26 mouse cellular contexts compared by ENCODE assay signal in genomic region chr9:42320616-42321015, GRCm38 (mm10). TPM values are rescaled to one million over a fixed set of nuclear protein-coding genes. Genes with fewer than 3 reads are reported as not detected.
DNase-seq lines count a peak whose midpoint lies in the region; ATAC-seq and TF ChIP-seq lines count a peak whose summit lies in the region.
"Had no signal": no experiment of that assay in that cellular context is flagged by ENCODE, and none has a peak within 500 bp of the region (broad histone marks: within the 10 kb centered on the region; RNA-seq: fewer than 3 reads in every experiment).

No protein-coding gene starts in this region.

- no peak overlapping the region for H3K9ac ChIP-seq in limb, embryonic 12.5 days (replicated peaks)
- H3K9ac ChIP-seq in neural tube, embryonic 13.5 days: no peak overlapping the region
- no peak overlapping the region for H3K9ac ChIP-seq in stomach, postnatal 0 days (ENCODE audit: low read length)
- H3K9ac ChIP-seq: embryonic facial prominence, embryonic 12.5 days; forebrain, embryonic 13.5 days; limb, embryonic 13.5 days; liver, embryonic 15.5 days; midbrain, embryonic 12.5 days; neural tube, embryonic 12.5 days had no signal

- intact Hi-C loops in heart, postnatal 36 days (cut with DNase I): loop anchor here (10.0 kb wide), 2 partner anchors 364 to 464 kb away; no protein-coding TSS in a partner anchor

- TF ChIP-seq EP300 in stomach, postnatal 0 days (optimal IDR thresholded peaks at IDR 0.05): no peak

- H3K4me1 ChIP-seq in limb, embryonic 12.5 days (replicated peaks): peaks cover 10% of the 10 kb centered on the region; the same call in 1 of the 2 replicates
- H3K4me1 ChIP-seq in limb, embryonic 10.5 days: 0 out of 2 replicates have a peak, but pooled peaks cover 3% of the 10 kb centered on the region
- no peaks in the 10 kb centered on the region; the same call in 1 of the 2 replicates for H3K4me1 ChIP-seq in neural tube, embryonic 13.5 days (replicated peaks)
- H3K4me1 ChIP-seq in stomach, postnatal 0 days (replicated peaks; ENCODE audit: control insufficient read depth, insufficient read depth): no peaks in the 10 kb centered on the region
- H3K4me1 ChIP-seq: embryonic facial prominence, embryonic 12.5 days; liver, embryonic 15.5 days; neural tube, embryonic 12.5 days had no signal

- peak; percentile 24 for TF ChIP-seq CTCF in stomach, postnatal 0 days (IDR thresholded peaks at IDR 0.05; ENCODE audit: low read depth)

- WGBS in limb, embryonic 12.5 days: 91% methylated on average over 7 of the region's 7 CpGs
- 92% methylated on average over 7 of the region's 7 CpGs for WGBS in limb, embryonic 10.5 days
- WGBS in neural tube, embryonic 13.5 days: 91% methylated on average over 7 of the region's 7 CpGs
- 91% methylated on average over 7 of the region's 7 CpGs for WGBS in stomach, postnatal 0 days

- no peaks in the 10 kb centered on the region for H3K9me3 ChIP-seq in limb, embryonic 12.5 days
- no peaks in the 10 kb centered on the region for H3K9me3 ChIP-seq in limb, embryonic 10.5 days (replicated peaks)
- H3K9me3 ChIP-seq in neural tube, embryonic 13.5 days: no peaks in the 10 kb centered on the region
- no peaks in the 10 kb centered on the region for H3K9me3 ChIP-seq in stomach, postnatal 0 days (ENCODE audit: control insufficient read depth, low read length)
- H3K9me3 ChIP-seq: embryonic facial prominence, embryonic 12.5 days; limb, embryonic 13.5 days; liver, embryonic 15.5 days; midbrain, embryonic 12.5 days had no signal

- peak; percentile 45 for DNase-seq in heart, adult 11 months
- DNase-seq in heart, postnatal 36 days: no peak
- no peak for DNase-seq in limb, embryonic 10.5 days (ENCODE audit: low spot score)
- no peak for DNase-seq in neural tube, embryonic 10.5 days (ENCODE audit: extremely low spot score, low spot score)
- DNase-seq in stomach, postnatal 0 days (ENCODE audit: low spot score): no peak
- no peak for DNase-seq in cerebellum, postnatal 14 days
- DNase-seq: adrenal gland, postnatal 36 days; cerebellum, adult 11 months; cerebellum, adult 9-11 months; heart, postnatal 10 days; kidney, adult 11 months; retina, postnatal 1 day; right cerebral cortex, postnatal 25 days; spleen, adult 18-20 months; thymus, postnatal 25 days had no signal

- H3K36me3 ChIP-seq in limb, embryonic 12.5 days: no peaks in the 10 kb centered on the region
- H3K36me3 ChIP-seq in limb, embryonic 10.5 days: no peaks in the 10 kb centered on the region
- no peaks in the 10 kb centered on the region for H3K36me3 ChIP-seq in neural tube, embryonic 13.5 days
- H3K36me3 ChIP-seq in stomach, postnatal 0 days (ENCODE audit: control insufficient read depth, insufficient read depth, low read length): no peaks in the 10 kb centered on the region
- H3K36me3 ChIP-seq: embryonic facial prominence, embryonic 12.5 days; limb, embryonic 13.5 days; liver, embryonic 15.5 days; midbrain, embryonic 12.5 days; neural tube, embryonic 12.5 days had no signal

- ATAC-seq in limb, embryonic 12.5 days (ENCODE audit: insufficient number of reproducible peaks, insufficient read depth, low FRiP score, low TSS enrichment, low read depth): no peak
- no peak for ATAC-seq in neural tube, embryonic 13.5 days (ENCODE audit: low read depth)
- ATAC-seq in stomach, postnatal 0 days (ENCODE audit: low FRiP score, low TSS enrichment): no peak
- ATAC-seq: CD4-positive, CD25-positive, alpha-beta regulatory T cell, adult 4 months; forebrain, embryonic 13.5 days; lung, postnatal 0 days had no signal

- H3K4me3 ChIP-seq in limb, embryonic 12.5 days (replicated peaks): no peak overlapping the region
- H3K4me3 ChIP-seq in limb, embryonic 10.5 days: no peak overlapping the region
- H3K4me3 ChIP-seq in neural tube, embryonic 13.5 days: no peak overlapping the region
- H3K4me3 ChIP-seq in stomach, postnatal 0 days (ENCODE audit: low read depth, low read length): no peak overlapping the region
- H3K4me3 ChIP-seq: embryonic facial prominence, embryonic 12.5 days; forebrain, embryonic 13.5 days; limb, embryonic 13.5 days; liver, embryonic 15.5 days; midbrain, embryonic 12.5 days; neural tube, embryonic 12.5 days had no signal

- peaks cover 13% of the 10 kb centered on the region for H3K27me3 ChIP-seq in limb, embryonic 12.5 days
- peaks cover 11% of the 10 kb centered on the region; the same call in 1 of the 2 replicates for H3K27me3 ChIP-seq in limb, embryonic 10.5 days (ENCODE audit: low read depth, poor library complexity, severe bottlenecking)
- peaks cover 5% of the 10 kb centered on the region for H3K27me3 ChIP-seq in neural tube, embryonic 13.5 days
- H3K27me3 ChIP-seq in stomach, postnatal 0 days (ENCODE audit: control insufficient read depth, insufficient read depth, low read length): no peaks in the 10 kb centered on the region
- H3K27me3 ChIP-seq: neural tube, embryonic 12.5 days had no signal

- H3K27ac ChIP-seq in limb, embryonic 12.5 days: 0 out of 2 replicates have a peak overlapping the region, but pooled peaks have one; percentile 29
- no peak overlapping the region for H3K27ac ChIP-seq in limb, embryonic 10.5 days
- peak overlapping the region; percentile 43; the same call in 1 of the 2 replicates for H3K27ac ChIP-seq in neural tube, embryonic 13.5 days (replicated peaks)
- no peak overlapping the region for H3K27ac ChIP-seq in stomach, postnatal 0 days (replicated peaks)
- H3K27ac ChIP-seq: embryonic facial prominence, embryonic 12.5 days; forebrain, embryonic 13.5 days; limb, embryonic 13.5 days; liver, embryonic 15.5 days; midbrain, embryonic 12.5 days; neural tube, embryonic 12.5 days had no signal

- H3K4me2 ChIP-seq in limb, embryonic 12.5 days: no peak overlapping the region
- H3K4me2 ChIP-seq in neural tube, embryonic 13.5 days: no peak overlapping the region
- no peak overlapping the region for H3K4me2 ChIP-seq in stomach, postnatal 0 days (replicated peaks; ENCODE audit: low read depth)
- H3K4me2 ChIP-seq: embryonic facial prominence, embryonic 12.5 days; forebrain, embryonic 13.5 days; heart, embryonic 11.5 days; limb, embryonic 13.5 days; liver, embryonic 15.5 days; midbrain, embryonic 12.5 days; neural tube, embryonic 12.5 days had no signal

RNA-seq across cellular contexts. Expression of gene Sc5d, which starts 56.6 kb away (rescaled TPM):
- 10 to 100 TPM; 17.0 to 17.6 TPM for total RNA-seq in heart, postnatal 36 days (2021)
- polyA plus RNA-seq in limb, embryonic 12.5 days (2016; fragmentation: Nextera tagmentation; extraction: Ambion mirVana): 45.3 and 46.0 TPM in 2 replicates
- polyA plus RNA-seq in limb, embryonic 10.5 days (2016; fragmentation: Nextera tagmentation; extraction: Ambion mirVana): 56.9 and 63.2 TPM in 2 replicates
- polyA plus RNA-seq in neural tube, embryonic 13.5 days (2015; fragmentation: Nextera tagmentation; extraction: Ambion mirVana): 59.0 and 64.9 TPM in 2 replicates
- polyA plus RNA-seq in stomach, postnatal 0 days (2015; fragmentation: Nextera tagmentation; extraction: Ambion mirVana): 104 and 110 TPM in 2 replicates

Comparison
In these comparisons a context has a peak if more than half of its experiments do, and no peak if none do; other contexts are left out.
1. H3K27ac ChIP-seq: peak in limb, embryonic 12.5 days (single experiment) and neural tube, embryonic 13.5 days (single experiment); none in limb, embryonic 10.5 days (single experiment) and stomach, postnatal 0 days (single experiment).